Mouse (Mus musculus) intestine, embryonic 14.5 days (tissue): ENCODE measurements around the gene Shank1. TPM values are rescaled to one million over a fixed set of nuclear protein-coding genes. Genes with fewer than 3 reads are reported as not detected.
A peak's percentile ranks its signal among the peaks of the same experiment; 100 is the strongest.

Experiments
- ATAC-seq: fragments of 200-750 bp; cut with Nextera tagmentation; replicated peaks from 2 replicates; pipeline ENCODE4 v1.8.0; 2017; ENCODE audit warnings: low read depth, moderate number of reproducible peaks, moderate TSS enrichment, moderate library complexity; ENCODE audit not compliant: low FRiP score, low TSS enrichment
- DNase-seq: peaks from one replicate; pipeline ENCODE4 v3.0.0-alpha.2; 2018; ENCODE audit warnings: low spot score
- H3K27ac ChIP-seq: fragments of 300-500 bp; sonication (generic); 2 replicates; pipeline ENCODE4 v1.5.1; 2014; ENCODE audit warnings: low read depth, mild to moderate bottlenecking, control low read depth
- H3K27me3 ChIP-seq: fragments of 300-500 bp; sonication (generic); replicated peaks from 2 replicates; pipeline ENCODE4 v1.6.1; 2014; ENCODE audit warnings: low read length, control low read depth; ENCODE audit not compliant: control insufficient read depth, insufficient read depth
- H3K36me3 ChIP-seq: fragments of 300-500 bp; sonication (generic); 2 replicates; pipeline ENCODE4 v1.6.1; 2014; ENCODE audit warnings: low read length, control low read depth; ENCODE audit not compliant: control insufficient read depth, insufficient read depth
- H3K4me1 ChIP-seq: fragments of 300-500 bp; sonication (generic); replicated peaks from 2 replicates; pipeline ENCODE4 v1.6.1; 2014; ENCODE audit warnings: low read length, control low read depth, mixed read lengths; ENCODE audit not compliant: control insufficient read depth, insufficient read depth
- H3K4me2 ChIP-seq: fragments of 300-500 bp; sonication (generic); 2 replicates; pipeline ENCODE4 v1.6.1; 2014; ENCODE audit warnings: low read length
- H3K4me3 ChIP-seq: fragments of 300-500 bp; sonication (generic); 2 replicates; pipeline ENCODE4 v1.5.1; 2014; ENCODE audit warnings: low read depth, low read length, control low read depth, mixed read lengths
- H3K9ac ChIP-seq: fragments of 300-500 bp; sonication (generic); 2 replicates; pipeline ENCODE4 v1.6.1; 2014; ENCODE audit warnings: mild to moderate bottlenecking, low read length
- H3K9me3 ChIP-seq: fragments of 300-500 bp; sonication (generic); 2 replicates; pipeline ENCODE4 v1.6.1; 2016; ENCODE audit warnings: low read length, control low read depth; ENCODE audit not compliant: control insufficient read depth
- WGBS: fragments of 180-500 bp; shearing (Covaris S2); extraction: QIAGEN DNeasy Blood & Tissue Kit; methylation state at CpG from one replicate; pipeline ENCODE4 v1.1.7; 2014; 5-methylcytosine and 5-hydroxymethylcytosine counted together
- polyA plus RNA-seq: library from polyadenylated mRNA; unstranded; fragments of >200 nt; fragmentation: Nextera tagmentation; extraction: Ambion mirVana; gene quantifications from 2 replicates; pipeline ENCODE4 v1.2.1, GENCODE M21; 2014

The Shank1 gene
- polyA plus RNA-seq, 1 experiment from 2014 or later: 3.0 TPM

DNA sequence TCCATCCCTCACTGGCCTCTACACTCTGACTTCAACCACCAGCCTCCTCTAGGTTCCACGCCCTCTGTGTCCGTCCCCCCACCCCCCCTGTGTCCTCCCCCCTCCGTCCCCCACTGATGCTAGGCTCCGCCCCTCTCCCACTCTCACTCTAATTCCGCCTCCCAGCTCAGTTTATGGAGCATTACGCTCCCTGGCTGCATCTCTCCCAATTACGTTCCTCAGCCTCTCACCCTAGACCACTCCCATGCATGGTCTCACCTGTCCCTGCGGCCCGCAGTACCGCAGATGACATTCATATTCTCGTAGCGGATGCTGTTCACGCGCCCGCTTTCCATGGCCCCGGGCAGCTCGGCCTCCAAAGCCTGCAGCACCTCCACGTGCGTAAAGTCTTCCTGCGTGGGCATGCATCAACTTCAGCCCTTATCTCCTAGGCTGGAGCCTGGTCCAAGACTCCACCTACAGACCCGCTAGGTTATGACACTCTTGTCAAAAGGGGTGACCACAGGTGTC, 50.8 kb downstream of the Shank1 start:
- DNase-seq: peak; percentile 54
- Histone ChIP-seq H3K27me3 (peaks cover 37% of the 10 kb centered on the region), H3K9me3 (no peaks in the 10 kb centered on the region), H3K4me2 (peak overlapping the region; percentile 70), H3K27ac (no peak overlapping the region), H3K36me3 (no peaks in the 10 kb centered on the region), H3K4me3 (peak overlapping the region; percentile 42; the same call in 1 of the 2 replicates), H3K9ac (no peak overlapping the region), H3K4me1 (peaks cover 26% of the 10 kb centered on the region)
- 9% methylated on average over 21 of the region's 21 CpGs for WGBS
- peak; percentile 1; the same call in 1 of the 2 replicates for ATAC-seq

DNA sequence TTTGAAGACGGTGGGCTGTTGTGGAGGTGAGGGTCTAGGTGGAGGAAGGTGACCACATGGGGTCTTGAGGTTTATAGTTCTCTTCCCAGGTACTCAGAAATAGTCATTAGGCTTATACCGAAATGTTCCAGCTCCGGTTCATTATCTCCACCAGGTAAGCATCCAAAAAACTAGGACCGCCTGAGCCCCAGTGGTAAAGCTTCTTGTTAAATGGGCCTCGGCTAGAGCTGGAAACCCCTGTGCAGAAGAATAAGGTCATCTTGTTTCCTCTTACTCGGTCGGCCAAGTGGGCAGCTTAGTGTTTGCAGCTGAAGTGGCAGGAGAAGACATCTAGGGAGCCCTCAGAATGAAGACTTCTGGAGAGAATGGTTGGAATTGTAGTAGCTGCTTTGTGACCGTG, 62.6 kb downstream of the Shank1 start:
- Histone ChIP-seq H3K4me2 (no peak overlapping the region), H3K4me1 (peaks cover 6% of the 10 kb centered on the region), H3K27ac (no peak overlapping the region), H3K9ac (no peak overlapping the region), H3K9me3 (no peaks in the 10 kb centered on the region), H3K36me3 (no peaks in the 10 kb centered on the region), H3K4me3 (no peak overlapping the region), H3K27me3 (no peaks in the 10 kb centered on the region)
- WGBS: 85% methylated on average over 8 of the region's 8 CpGs
- DNase-seq (no peak), ATAC-seq (no peak)

GRCm38 (mm10) chr7:44373460-44373859, 63.4 kb downstream of the Shank1 start:
- H3K36me3 ChIP-seq: no peaks in the 10 kb centered on the region
- peak overlapping the region; percentile 64 for H3K4me3 ChIP-seq
- H3K27ac ChIP-seq: no peak overlapping the region
- no peaks in the 10 kb centered on the region; the same call in 1 of the 2 replicates for H3K27me3 ChIP-seq
- no peak for DNase-seq
- H3K4me1 ChIP-seq: peaks cover 6% of the 10 kb centered on the region
- H3K4me2 ChIP-seq: peak overlapping the region; percentile 71
- H3K9me3 ChIP-seq: no peaks in the 10 kb centered on the region
- no peak overlapping the region for H3K9ac ChIP-seq
- WGBS: 11% methylated on average over 7 of the region's 7 CpGs
- ATAC-seq: no peak

DNA sequence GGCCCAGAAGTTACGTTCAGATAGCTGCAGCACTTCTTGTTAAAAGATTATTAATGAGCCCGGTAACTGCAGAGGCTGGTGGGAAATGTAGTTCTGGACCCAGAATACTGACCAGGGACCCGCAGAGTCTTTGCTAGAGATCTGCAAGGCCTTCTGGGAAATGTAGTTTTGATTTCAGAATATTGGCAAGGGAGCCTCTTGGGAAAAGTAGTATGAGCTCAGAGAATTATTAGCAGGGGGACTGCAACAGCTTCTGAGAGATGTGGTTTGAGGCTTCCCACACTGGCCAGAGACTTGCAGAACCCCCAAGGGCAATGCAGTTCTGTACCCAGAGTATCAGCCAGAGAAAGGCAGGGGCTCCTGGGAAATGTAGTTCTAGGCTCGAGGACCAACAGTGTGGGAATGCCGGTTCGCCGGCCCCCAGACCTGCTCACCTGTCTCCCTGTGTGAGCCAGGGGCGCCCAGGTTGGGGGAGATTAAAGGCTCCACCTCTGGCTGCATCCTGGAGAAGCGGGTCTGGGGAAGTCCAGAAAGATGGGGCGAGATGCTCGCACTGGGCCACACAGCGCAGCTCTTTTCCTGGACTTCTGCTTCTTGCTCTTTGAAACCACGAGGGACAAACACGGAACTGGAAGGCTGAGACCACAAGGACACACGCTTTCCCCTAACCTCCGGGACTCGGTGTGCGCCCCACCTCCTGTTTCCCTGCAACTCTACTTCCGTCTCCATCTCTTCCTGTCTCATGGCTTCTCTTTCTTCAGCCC, 64.0 kb downstream of the Shank1 start:
- peak; percentile 87 for ATAC-seq
- DNase-seq: peak; percentile 93
- no peaks in the 10 kb centered on the region for H3K9me3 ChIP-seq
- H3K4me1 ChIP-seq: peaks cover 6% of the 10 kb centered on the region
- H3K27ac ChIP-seq: peak overlapping the region; percentile 69
- under 1% methylated on average over 19 of the region's 19 CpGs for WGBS
- H3K9ac ChIP-seq: peak overlapping the region; percentile 58
- H3K4me3 ChIP-seq: peak overlapping the region; percentile 64
- H3K4me2 ChIP-seq: peak overlapping the region; percentile 71
- H3K27me3 ChIP-seq: no peaks in the 10 kb centered on the region; the same call in 1 of the 2 replicates
- H3K36me3 ChIP-seq: no peaks in the 10 kb centered on the region

DNA sequence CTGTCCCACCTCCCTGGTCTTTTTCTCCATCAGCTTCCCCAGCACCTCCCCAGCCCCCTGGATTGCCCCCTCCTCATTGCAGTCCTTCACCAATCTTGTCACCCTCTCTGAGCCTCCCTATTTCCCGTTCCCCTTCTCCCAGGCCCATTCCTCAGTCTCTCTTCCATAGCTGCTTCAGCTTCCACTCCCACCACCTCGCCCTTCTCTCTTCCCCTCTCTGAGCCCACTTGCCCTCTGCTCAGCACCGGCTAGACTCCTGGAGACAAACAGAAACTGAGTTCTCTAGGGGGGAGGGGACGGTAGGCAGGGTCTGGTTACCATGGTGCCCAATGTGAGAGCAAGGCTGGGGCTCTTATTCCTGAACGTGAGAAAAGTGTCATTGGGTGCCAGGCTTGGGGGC, 64.7 kb downstream of the Shank1 start:
- ATAC-seq (no peak), DNase-seq (no peak)
- 0% methylated on average over 5 of the region's 5 CpGs for WGBS
- peak overlapping the region; percentile 69 for H3K27ac ChIP-seq
- peak overlapping the region; percentile 58 for H3K9ac ChIP-seq
- H3K4me2 ChIP-seq: peak overlapping the region; percentile 71
- H3K27me3 ChIP-seq: no peaks in the 10 kb centered on the region; the same call in 1 of the 2 replicates
- peaks cover 6% of the 10 kb centered on the region for H3K4me1 ChIP-seq
- peak overlapping the region; percentile 64 for H3K4me3 ChIP-seq
- H3K36me3 ChIP-seq: no peaks in the 10 kb centered on the region
- H3K9me3 ChIP-seq: no peaks in the 10 kb centered on the region

DNA sequence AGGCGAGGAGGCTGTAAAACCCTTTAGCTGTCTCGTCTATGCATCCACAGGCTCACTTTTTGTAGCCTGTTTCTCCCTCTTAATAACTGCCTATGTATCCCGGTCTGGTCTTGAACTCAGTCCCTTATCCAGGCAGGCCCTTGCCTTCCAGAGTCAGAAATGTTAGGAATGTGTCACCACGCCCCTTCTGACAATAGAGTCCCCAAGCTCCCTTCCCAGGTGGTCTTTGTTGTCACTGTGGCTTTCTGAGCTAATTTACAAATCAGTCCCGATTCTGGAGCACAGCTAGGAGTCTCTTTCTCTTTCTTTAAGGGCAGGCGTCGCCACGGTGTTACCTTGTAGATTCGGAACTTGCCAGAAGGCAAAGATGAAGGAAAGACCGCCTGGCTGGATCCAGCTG, 65.2 kb downstream of the Shank1 start:
- no peaks in the 10 kb centered on the region; the same call in 1 of the 2 replicates for H3K27me3 ChIP-seq
- no peaks in the 10 kb centered on the region for H3K36me3 ChIP-seq
- DNase-seq (no peak), ATAC-seq (no peak)
- peak overlapping the region; percentile 64; the same call in 1 of the 2 replicates for H3K4me3 ChIP-seq
- H3K4me2 ChIP-seq: peak overlapping the region; percentile 71
- H3K9me3 ChIP-seq: no peaks in the 10 kb centered on the region
- 11% methylated on average over 10 of the region's 10 CpGs for WGBS
- H3K27ac ChIP-seq: no peak overlapping the region; the same call in 1 of the 2 replicates
- H3K4me1 ChIP-seq: peaks cover 6% of the 10 kb centered on the region
- H3K9ac ChIP-seq: peak overlapping the region; percentile 58; the same call in 1 of the 2 replicates

- ATAC-seq (no peak), DNase-seq (no peak)
- Histone ChIP-seq H3K36me3 (no peaks in the 10 kb centered on the region), H3K4me2 (no peak overlapping the region), H3K27me3 (no peaks in the 10 kb centered on the region; the same call in 1 of the 2 replicates), H3K4me1 (peaks cover 6% of the 10 kb centered on the region), H3K9me3 (no peaks in the 10 kb centered on the region), H3K9ac (no peak overlapping the region), H3K27ac (no peak overlapping the region), H3K4me3 (no peak overlapping the region)
- WGBS: 58% methylated on average over 3 of the region's 3 CpGs
Observed at GRCm38 (mm10) chr7:44375793-44376192, 65.7 kb downstream of the Shank1 start.

GRCm38 (mm10) chr7:44378290-44378689, 68.2 kb downstream of the Shank1 start:
- Histone ChIP-seq H3K4me1 (peaks cover 6% of the 10 kb centered on the region), H3K9ac (no peak overlapping the region), H3K27me3 (peaks cover 4% of the 10 kb centered on the region; the same call in 1 of the 2 replicates), H3K4me2 (no peak overlapping the region), H3K9me3 (no peaks in the 10 kb centered on the region), H3K27ac (no peak overlapping the region), H3K4me3 (no peak overlapping the region), H3K36me3 (no peaks in the 10 kb centered on the region)
- ATAC-seq: no peak
- no peak for DNase-seq
- WGBS: 43% methylated on average over 4 of the region's 4 CpGs
